Mouse (Mus musculus): ENCODE measurements around the gene Fmo1. TPM values are rescaled to one million over a fixed set of nuclear protein-coding genes. Genes with fewer than 3 reads are reported as not detected.
A peak's percentile ranks its signal among the peaks of the same experiment; 100 is the strongest.

Fmo1 gene
- 7.8 and 9.1 TPM in 2 replicates for polyA plus RNA-seq (2014; fragmentation: Nextera tagmentation; extraction: Ambion mirVana)

DNA sequence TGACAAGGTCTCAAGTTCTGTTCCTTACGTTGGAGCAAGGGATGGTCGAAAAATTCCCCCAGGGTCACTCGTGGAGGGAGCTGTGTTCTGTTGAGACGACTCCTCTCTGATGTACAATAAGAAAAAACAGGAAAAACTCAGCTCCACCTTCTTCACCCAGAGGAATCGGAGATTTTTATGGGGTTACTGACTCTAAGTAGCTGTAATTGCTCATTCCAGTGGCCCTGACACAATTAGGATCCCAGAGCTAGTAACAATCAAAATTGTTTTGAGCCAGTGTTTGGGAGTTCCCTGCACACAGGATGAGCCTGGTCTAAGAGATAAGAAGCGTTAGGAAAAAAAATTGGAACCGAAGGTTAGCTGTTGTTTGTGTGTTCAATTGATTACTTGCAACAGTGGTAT, at the start of gene Fmo1:
TSS of gene Fmo1 (minus strand) at position 331 of the 402 bp plus-strand sequence.
- Histone ChIP-seq H3K4me3 (ENCODE audit: low read depth, low read length) (no peak within 1 kb of the TSS), H3K4me2 (ENCODE audit: low read depth, low read length) (no peak within 1 kb of the TSS), H3K27me3 (ENCODE audit: control insufficient read depth, insufficient read depth, low read length) (no peaks in the 10 kb centered on the region), H3K9me3 (replicated peaks; ENCODE audit: control insufficient read depth, low read length) (no peaks in the 10 kb centered on the region), H3K4me1 (ENCODE audit: control insufficient read depth, insufficient read depth, low read length) (no peaks in the 10 kb centered on the region), H3K27ac (replicated peaks; ENCODE audit: low read depth, low read length) (no peak within 1 kb of the TSS), H3K36me3 (replicated peaks; ENCODE audit: control insufficient read depth, insufficient read depth, low read depth, low read length) (no peaks in the 10 kb centered on the region), H3K9ac (replicated peaks; ENCODE audit: low read length) (no peak within 1 kb of the TSS)
- WGBS, result 56% methylated on average over 7 of the region's 7 CpGs
- DNase-seq (ENCODE audit: low spot score) (no peak), ATAC-seq (replicated peaks; ENCODE audit: insufficient number of reproducible peaks, low FRiP score, low TSS enrichment, low read depth) (no peak)

DNA sequence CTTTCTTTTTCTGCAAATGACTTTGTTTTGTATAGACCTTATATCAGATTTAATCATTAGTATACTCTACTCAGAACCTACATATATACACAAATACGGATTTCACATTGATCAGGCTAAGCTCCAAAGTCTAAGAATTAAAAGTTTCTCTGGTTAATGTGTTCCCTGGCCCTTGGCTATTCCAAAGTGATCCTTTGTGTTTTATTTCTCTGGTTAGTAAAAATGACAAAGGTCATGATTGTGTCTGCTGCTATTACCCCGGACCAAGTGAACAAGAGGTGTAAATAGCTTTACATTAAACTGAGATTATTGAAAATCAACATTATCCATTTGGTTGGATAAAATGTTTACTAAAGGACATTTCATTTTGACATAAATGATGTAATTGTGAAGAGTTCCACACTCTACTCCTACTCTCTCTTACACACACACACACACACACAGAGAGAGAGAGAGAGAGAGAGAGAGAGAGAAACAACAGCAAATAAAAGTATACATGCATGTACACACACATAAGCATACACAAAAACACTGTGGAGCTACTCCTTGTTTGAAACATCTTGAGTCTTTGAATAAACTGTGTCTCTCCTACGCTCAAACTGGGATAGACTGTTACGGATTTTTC, 48.6 kb upstream of the Fmo1 start:
- 85% methylated on average over 4 of the region's 4 CpGs for WGBS
- DNase-seq (ENCODE audit: low spot score) (no peak), ATAC-seq (replicated peaks; ENCODE audit: insufficient number of reproducible peaks, low FRiP score, low TSS enrichment, low read depth) (no peak)
- Histone ChIP-seq H3K4me1 (ENCODE audit: control insufficient read depth, insufficient read depth, low read length) (no peaks in the 10 kb centered on the region), H3K4me3 (ENCODE audit: low read depth, low read length) (no peak overlapping the region), H3K36me3 (replicated peaks; ENCODE audit: control insufficient read depth, insufficient read depth, low read depth, low read length) (no peaks in the 10 kb centered on the region), H3K27me3 (ENCODE audit: control insufficient read depth, insufficient read depth, low read length) (no peaks in the 10 kb centered on the region), H3K27ac (replicated peaks; ENCODE audit: low read depth, low read length) (no peak overlapping the region), H3K9me3 (replicated peaks; ENCODE audit: control insufficient read depth, low read length) (no peaks in the 10 kb centered on the region), H3K9ac (replicated peaks; ENCODE audit: low read length) (no peak overlapping the region), H3K4me2 (ENCODE audit: low read depth, low read length) (no peak overlapping the region)

DNA sequence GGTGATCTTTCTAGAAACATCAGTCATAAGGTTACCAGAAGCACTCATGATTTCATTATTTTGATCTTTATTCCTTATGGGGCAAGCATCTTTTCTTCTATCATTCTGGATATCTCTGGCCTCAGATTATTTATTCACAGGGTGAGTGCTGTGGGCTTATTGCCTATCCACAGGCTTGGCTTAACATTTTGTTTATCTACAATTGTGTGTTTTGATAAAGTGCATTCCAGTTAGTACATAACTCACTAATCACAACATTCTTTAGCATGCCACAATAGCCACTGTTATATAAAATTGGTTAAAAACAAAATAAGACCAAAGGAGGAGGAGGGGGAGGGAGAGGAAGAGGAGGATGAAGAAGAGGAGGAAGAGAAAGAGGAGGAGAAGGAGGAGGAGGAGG, 45.7 kb upstream of the Fmo1 start:
- Histone ChIP-seq H3K9me3 (replicated peaks; ENCODE audit: control insufficient read depth, low read length) (no peaks in the 10 kb centered on the region), H3K4me2 (ENCODE audit: low read depth, low read length) (no peak overlapping the region), H3K4me1 (ENCODE audit: control insufficient read depth, insufficient read depth, low read length) (no peaks in the 10 kb centered on the region), H3K4me3 (ENCODE audit: low read depth, low read length) (no peak overlapping the region), H3K9ac (replicated peaks; ENCODE audit: low read length) (no peak overlapping the region), H3K27ac (replicated peaks; ENCODE audit: low read depth, low read length) (no peak overlapping the region), H3K27me3 (ENCODE audit: control insufficient read depth, insufficient read depth, low read length) (no peaks in the 10 kb centered on the region), H3K36me3 (replicated peaks; ENCODE audit: control insufficient read depth, insufficient read depth, low read depth, low read length) (no peaks in the 10 kb centered on the region)
- ATAC-seq (replicated peaks; ENCODE audit: insufficient number of reproducible peaks, low FRiP score, low TSS enrichment, low read depth) (no peak), DNase-seq (ENCODE audit: low spot score) (no peak)

DNA sequence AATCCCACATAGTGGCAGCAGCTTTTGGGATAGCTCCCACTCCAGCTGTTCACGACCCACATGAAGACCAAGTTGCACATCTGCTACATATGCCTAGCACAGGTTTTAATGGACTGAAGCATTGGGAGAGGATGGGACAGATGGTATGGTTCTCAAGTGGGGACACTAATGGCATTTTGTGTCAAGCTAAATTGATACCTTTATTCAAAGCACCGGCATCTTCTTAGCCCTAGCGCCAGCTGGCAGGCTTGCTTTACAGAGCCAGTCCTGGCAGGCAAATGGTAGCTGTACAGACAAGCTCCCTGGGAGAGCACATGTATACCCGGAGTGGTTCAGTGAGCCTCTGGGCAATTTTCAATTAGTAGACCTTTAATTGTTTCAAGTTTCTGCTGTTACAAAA, 35.5 kb upstream of the Fmo1 start:
- Histone ChIP-seq H3K4me3 (ENCODE audit: low read depth, low read length) (no peak overlapping the region), H3K9me3 (replicated peaks; ENCODE audit: control insufficient read depth, low read length) (no peaks in the 10 kb centered on the region), H3K4me2 (ENCODE audit: low read depth, low read length) (no peak overlapping the region), H3K36me3 (replicated peaks; ENCODE audit: control insufficient read depth, insufficient read depth, low read depth, low read length) (no peaks in the 10 kb centered on the region), H3K27ac (replicated peaks; ENCODE audit: low read depth, low read length) (no peak overlapping the region), H3K9ac (replicated peaks; ENCODE audit: low read length) (no peak overlapping the region), H3K4me1 (ENCODE audit: control insufficient read depth, insufficient read depth, low read length) (no peaks in the 10 kb centered on the region), H3K27me3 (ENCODE audit: control insufficient read depth, insufficient read depth, low read length) (no peaks in the 10 kb centered on the region)
- 64% methylated on average over 4 of the region's 4 CpGs for WGBS
- 0 out of 2 replicates have a peak, but pooled peaks have one; percentile 18 for ATAC-seq (replicated peaks; ENCODE audit: insufficient number of reproducible peaks, low FRiP score, low TSS enrichment, low read depth)
- no peak for DNase-seq (ENCODE audit: low spot score)

DNA sequence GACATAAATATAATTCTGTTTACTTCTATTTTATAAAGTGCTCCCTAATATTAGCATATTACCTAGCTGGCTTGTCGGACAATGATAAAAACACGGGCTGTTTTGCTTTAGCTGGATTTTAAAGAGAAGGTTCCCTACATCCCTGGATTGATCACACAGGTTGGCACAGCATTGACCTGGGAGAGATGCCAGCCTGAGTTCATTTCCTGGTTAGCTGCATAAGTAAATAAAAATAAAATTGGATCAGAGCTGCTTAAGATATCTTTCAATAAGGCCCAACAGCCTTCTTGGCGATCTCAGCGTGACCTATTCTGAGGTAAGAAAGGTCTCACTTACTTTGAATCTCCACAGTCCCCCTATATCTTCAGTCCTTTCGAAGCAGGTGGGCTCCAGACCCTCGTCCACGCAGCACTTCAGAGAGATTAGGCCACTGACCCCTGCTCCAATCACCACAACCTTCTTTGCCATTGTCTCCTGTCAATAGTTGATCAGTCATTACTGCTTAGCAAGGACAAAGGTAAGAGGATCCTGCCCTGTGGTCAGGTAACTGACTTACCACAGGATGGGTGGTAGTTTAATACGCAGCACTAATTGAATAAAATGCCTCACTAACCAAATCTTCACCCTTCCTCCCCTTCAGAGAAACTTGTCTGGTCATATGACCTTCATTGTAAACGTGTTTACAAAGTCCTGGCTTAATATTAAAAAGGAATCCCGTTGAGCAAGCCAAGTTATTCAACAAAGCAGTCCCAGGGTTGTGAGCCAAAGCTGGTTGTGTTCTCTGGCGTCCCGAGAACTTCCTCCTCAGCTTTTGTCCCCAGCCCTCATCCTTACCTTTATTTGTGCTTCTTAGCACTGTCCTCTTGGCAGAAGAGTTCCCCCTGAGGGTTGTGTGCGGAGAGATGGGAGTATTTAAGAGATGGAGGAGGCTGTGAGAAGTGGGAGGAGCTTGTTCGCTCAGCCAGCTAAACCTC, 31.7 kb upstream of the Fmo1 start, which contains the start of gene Fmo2:
TSS of gene Fmo2 (minus strand) at position 889 of the 974 bp plus-strand sequence.
- DNase-seq (ENCODE audit: low spot score), result no peak

DNA sequence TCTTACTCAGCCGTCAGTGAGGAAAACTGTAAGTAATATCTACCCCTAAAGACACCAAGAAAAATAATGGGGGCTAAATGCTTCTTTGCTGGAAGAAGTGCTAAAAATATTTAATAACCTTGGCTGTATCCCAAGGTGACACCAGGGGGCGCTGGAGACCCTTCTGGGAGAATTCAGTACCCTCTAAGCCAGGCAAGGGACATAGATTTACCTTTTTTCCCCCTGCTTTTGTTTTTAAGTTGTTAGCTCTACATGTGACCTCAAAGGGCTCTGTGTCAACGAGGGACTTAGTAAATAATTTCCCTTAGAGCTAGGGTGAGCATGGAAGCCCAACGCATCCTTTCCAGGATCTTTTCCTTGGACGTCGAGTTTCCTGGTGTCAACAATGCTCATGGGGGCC, 29.5 kb upstream of the Fmo1 start:
- Histone ChIP-seq H3K4me2 (ENCODE audit: low read depth, low read length) (no peak overlapping the region), H3K9ac (replicated peaks; ENCODE audit: low read length) (no peak overlapping the region), H3K9me3 (replicated peaks; ENCODE audit: control insufficient read depth, low read length) (no peaks in the 10 kb centered on the region), H3K4me3 (ENCODE audit: low read depth, low read length) (no peak overlapping the region), H3K27me3 (ENCODE audit: control insufficient read depth, insufficient read depth, low read length) (no peaks in the 10 kb centered on the region), H3K4me1 (ENCODE audit: control insufficient read depth, insufficient read depth, low read length) (no peaks in the 10 kb centered on the region), H3K36me3 (replicated peaks; ENCODE audit: control insufficient read depth, insufficient read depth, low read depth, low read length) (no peaks in the 10 kb centered on the region), H3K27ac (replicated peaks; ENCODE audit: low read depth, low read length) (no peak overlapping the region)
- DNase-seq (ENCODE audit: low spot score) (peak; percentile 85), ATAC-seq (replicated peaks; ENCODE audit: insufficient number of reproducible peaks, low FRiP score, low TSS enrichment, low read depth) (no peak)
- WGBS, result 34% methylated on average over 6 of the region's 6 CpGs

More for the DNA sequence above, 31.7 kb upstream of the Fmo1 start, which contains the start of gene Fmo2:
- WGBS, result 69% methylated on average over 14 of the region's 14 CpGs
- no peak for ATAC-seq (replicated peaks; ENCODE audit: insufficient number of reproducible peaks, low FRiP score, low TSS enrichment, low read depth)
- no peak within 1 kb of the TSS for H3K4me3 ChIP-seq (ENCODE audit: low read depth, low read length)
- no peak within 1 kb of the TSS for H3K27ac ChIP-seq (replicated peaks; ENCODE audit: low read depth, low read length)
- H3K4me1 ChIP-seq (ENCODE audit: control insufficient read depth, insufficient read depth, low read length), result no peaks in the 10 kb centered on the region
- H3K9me3 ChIP-seq (replicated peaks; ENCODE audit: control insufficient read depth, low read length), result no peaks in the 10 kb centered on the region
- H3K4me2 ChIP-seq (ENCODE audit: low read depth, low read length), result no peak within 1 kb of the TSS
- no peaks in the 10 kb centered on the region for H3K36me3 ChIP-seq (replicated peaks; ENCODE audit: control insufficient read depth, insufficient read depth, low read depth, low read length)
- no peak within 1 kb of the TSS for H3K9ac ChIP-seq (replicated peaks; ENCODE audit: low read length)
- H3K27me3 ChIP-seq (ENCODE audit: control insufficient read depth, insufficient read depth, low read length), result no peaks in the 10 kb centered on the region

DNA sequence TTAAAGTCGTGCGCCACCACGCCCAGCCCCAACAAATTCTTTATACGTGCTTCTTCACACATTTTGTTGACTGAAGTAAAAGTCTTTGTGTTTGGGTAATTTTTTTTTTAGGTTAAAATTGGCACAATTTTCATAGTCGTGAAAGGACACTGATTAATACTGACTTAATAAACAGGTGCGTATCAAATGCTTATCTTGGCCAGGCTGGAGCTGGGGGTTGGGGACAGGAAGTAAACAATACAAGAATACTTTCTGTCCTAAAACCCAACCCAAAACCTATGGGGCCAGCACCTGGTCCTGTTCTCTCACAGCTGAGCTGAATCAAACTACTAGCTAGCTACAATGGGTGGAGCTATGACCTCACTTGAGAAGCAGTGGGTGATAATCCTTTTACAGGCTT, 26.6 kb upstream of the Fmo1 start:
- Histone ChIP-seq H3K27ac (replicated peaks; ENCODE audit: low read depth, low read length) (no peak overlapping the region), H3K4me2 (ENCODE audit: low read depth, low read length) (no peak overlapping the region), H3K9ac (replicated peaks; ENCODE audit: low read length) (no peak overlapping the region), H3K27me3 (ENCODE audit: control insufficient read depth, insufficient read depth, low read length) (no peaks in the 10 kb centered on the region), H3K4me3 (ENCODE audit: low read depth, low read length) (no peak overlapping the region), H3K9me3 (replicated peaks; ENCODE audit: control insufficient read depth, low read length) (no peaks in the 10 kb centered on the region), H3K36me3 (replicated peaks; ENCODE audit: control insufficient read depth, insufficient read depth, low read depth, low read length) (no peaks in the 10 kb centered on the region), H3K4me1 (ENCODE audit: control insufficient read depth, insufficient read depth, low read length) (no peaks in the 10 kb centered on the region)
- no peak for DNase-seq (ENCODE audit: low spot score)
- whole genome bisulfite sequencing, result 91% methylated on average over 6 of the region's 6 CpGs
- ATAC-seq (replicated peaks; ENCODE audit: insufficient number of reproducible peaks, low FRiP score, low TSS enrichment, low read depth), result no peak

DNA sequence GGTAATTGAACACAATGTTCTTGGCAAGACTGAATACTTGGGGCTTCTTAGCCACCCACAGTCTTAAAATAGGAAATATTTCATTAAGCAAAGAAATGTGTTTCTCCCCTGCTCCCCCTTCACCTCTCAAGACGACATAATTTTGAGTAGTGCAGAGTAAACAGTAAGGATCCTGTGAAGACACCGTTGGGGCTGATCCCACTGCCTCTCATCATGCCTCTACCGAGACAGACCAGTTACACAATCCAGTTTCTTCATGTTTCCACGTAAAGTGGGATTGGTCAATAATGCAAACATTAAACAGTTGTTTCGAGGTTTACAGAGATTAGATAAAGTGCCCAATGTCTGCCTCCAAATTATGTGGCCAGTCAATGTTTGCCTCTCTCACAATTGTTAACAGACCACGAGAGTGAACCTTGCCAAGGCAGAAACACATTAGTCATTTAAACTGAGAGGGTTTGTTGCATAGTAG, 25.6 kb upstream of the Fmo1 start:
- Histone ChIP-seq H3K9me3 (replicated peaks; ENCODE audit: control insufficient read depth, low read length) (no peaks in the 10 kb centered on the region), H3K9ac (replicated peaks; ENCODE audit: low read length) (no peak overlapping the region)
- 73% methylated on average over 6 of the region's 6 CpGs for WGBS

More for the DNA sequence above, 25.6 kb upstream of the Fmo1 start:
- Histone ChIP-seq H3K27me3 (ENCODE audit: control insufficient read depth, insufficient read depth, low read length) (no peaks in the 10 kb centered on the region), H3K4me3 (ENCODE audit: low read depth, low read length) (no peak overlapping the region), H3K27ac (replicated peaks; ENCODE audit: low read depth, low read length) (no peak overlapping the region), H3K36me3 (replicated peaks; ENCODE audit: control insufficient read depth, insufficient read depth, low read depth, low read length) (no peaks in the 10 kb centered on the region), H3K4me1 (ENCODE audit: control insufficient read depth, insufficient read depth, low read length) (no peaks in the 10 kb centered on the region), H3K4me2 (ENCODE audit: low read depth, low read length) (no peak overlapping the region)
- ATAC-seq (replicated peaks; ENCODE audit: insufficient number of reproducible peaks, low FRiP score, low TSS enrichment, low read depth) (no peak), DNase-seq (ENCODE audit: low spot score) (no peak)

Measured in embryonic facial prominence, embryonic 11.5 days (tissue).